Mouse (Mus musculus) C2C12 (cell line): ENCODE measurements around the gene Slc7a15. TPM values are rescaled to one million over a fixed set of nuclear protein-coding genes. Genes with fewer than 3 reads are reported as not detected.
A peak's percentile ranks its signal among the peaks of the same experiment; 100 is the strongest.

ENCODE experiments used
- H3K27me3 ChIP-seq: one replicate; pipeline ENCODE4 v1.6.1; 2011; ENCODE audit not compliant: control insufficient read depth, insufficient read depth, insufficient read length
- H3K36me3 ChIP-seq: one replicate; pipeline ENCODE4 v1.6.1; 2011; ENCODE audit not compliant: control insufficient read depth, insufficient read depth
- H3K4me3 ChIP-seq: one replicate; pipeline ENCODE4 v1.5.1; 2011; ENCODE audit warnings: mild to moderate bottlenecking, control low read depth; ENCODE audit not compliant: poor library complexity, insufficient read depth, severe bottlenecking
- H3K79me2 ChIP-seq: one replicate; pipeline ENCODE4 v1.6.1; 2011; ENCODE audit not compliant: control insufficient read depth, insufficient read depth
- H3K79me3 ChIP-seq: one replicate; pipeline ENCODE4 v1.6.1; 2011; ENCODE audit warnings: low read depth, control low read depth
- H3ac ChIP-seq: one replicate; pipeline ENCODE3; 2011; ENCODE audit warnings: low read depth; ENCODE audit not compliant: control insufficient read depth, insufficient read length
- CEBPB ChIP-seq: IDR thresholded peaks from one replicate; pipeline ENCODE4 v1.6.1; 2011; ENCODE audit warnings: low read depth, mild to moderate bottlenecking, control low read depth, moderate library complexity
- CTCF ChIP-seq: IDR thresholded peaks from one replicate; pipeline ENCODE4 v1.5.1; 2011; ENCODE audit not compliant: control insufficient read depth, insufficient read depth, insufficient read length
- FOSL1 ChIP-seq: IDR thresholded peaks from one replicate; pipeline ENCODE4 v1.8.0; 2011; ENCODE audit warnings: mild to moderate bottlenecking, low read length; ENCODE audit not compliant: poor library complexity, insufficient read depth, severe bottlenecking
- MAX ChIP-seq: IDR thresholded peaks from one replicate; pipeline ENCODE4 v1.6.1; 2011; ENCODE audit warnings: mild to moderate bottlenecking, control low read depth
- MYOD1 ChIP-seq: IDR thresholded peaks from one replicate; pipeline ENCODE4 v1.6.1; 2011; ENCODE audit warnings: low read depth; ENCODE audit not compliant: control insufficient read depth, insufficient read length
- MYOG ChIP-seq: IDR thresholded peaks from one replicate; pipeline ENCODE4 v1.6.1; 2011; ENCODE audit not compliant: control insufficient read depth, insufficient read length; ENCODE audit errors: extremely low read depth
- USF1 ChIP-seq: IDR thresholded peaks from one replicate; pipeline ENCODE4 v1.6.1; 2011; ENCODE audit warnings: low read depth, mild to moderate bottlenecking, control low read depth, moderate library complexity
- polyA plus RNA-seq: library from polyadenylated mRNA; unstranded; fragments of >200 nt; fragmentation: generic; extraction: Trizol; gene quantifications from one replicate; pipeline ENCODE4 v1.2.1, GENCODE M21; 2012; ENCODE audit warnings: missing spikeins

Gene Slc7a15
- polyA plus RNA-seq, 1 experiment = not detected

GRCm38 (mm10) chr12:8504131-8504530, 94.7 kb downstream of the Slc7a15 start:
- no peak for TF ChIP-seq MYOG
- no peak for TF ChIP-seq MAX
- TF ChIP-seq MYOD1 = no peak
- TF ChIP-seq FOSL1 = no peak
- TF ChIP-seq USF1 = no peak
- no peak for TF ChIP-seq CEBPB
- no peak for TF ChIP-seq CTCF
- H3K36me3 ChIP-seq = no peaks in the 10 kb centered on the region
- H3K79me3 ChIP-seq = peaks cover 6% of the 10 kb centered on the region
- no peak overlapping the region for H3K4me3 ChIP-seq
- H3K27me3 ChIP-seq = no peaks in the 10 kb centered on the region
- no peak overlapping the region for H3ac ChIP-seq
- peaks cover 6% of the 10 kb centered on the region for H3K79me2 ChIP-seq

GRCm38 (mm10) chr12:8502546-8502945, 96.3 kb downstream of the Slc7a15 start:
- Histone ChIP-seq H3ac (no peak overlapping the region), H3K4me3 (no peak overlapping the region), H3K36me3 (peaks cover 11% of the 10 kb centered on the region), H3K79me2 (peaks cover 22% of the 10 kb centered on the region), H3K27me3 (no peaks in the 10 kb centered on the region), H3K79me3 (peaks cover 22% of the 10 kb centered on the region)
- no peak for TF ChIP-seq CEBPB
- TF ChIP-seq MAX = no peak
- TF ChIP-seq FOSL1 = no peak
- no peak for TF ChIP-seq MYOG
- TF ChIP-seq MYOD1 = no peak
- TF ChIP-seq USF1 = no peak
- TF ChIP-seq CTCF = no peak

GRCm38 (mm10) chr12:8501571-8502305, 97.1 kb downstream of the Slc7a15 start:
- Histone ChIP-seq H3K79me3 (peaks cover 29% of the 10 kb centered on the region), H3ac (no peak overlapping the region), H3K4me3 (no peak overlapping the region), H3K27me3 (no peaks in the 10 kb centered on the region), H3K79me2 (peaks cover 30% of the 10 kb centered on the region), H3K36me3 (peaks cover 17% of the 10 kb centered on the region)
- TF ChIP-seq MYOG (no peak), CEBPB (no peak), CTCF (no peak), FOSL1 (no peak), MAX (no peak), USF1 (no peak), MYOD1 (no peak)

- peak overlapping the region; percentile 81 for H3ac ChIP-seq
- H3K36me3 ChIP-seq = peaks cover 17% of the 10 kb centered on the region
- peak overlapping the region; percentile 86 for H3K4me3 ChIP-seq
- TF ChIP-seq CTCF (no peak), MAX (no peak), CEBPB (no peak), USF1 (no peak), MYOG (no peak)
- H3K79me3 ChIP-seq = peaks cover 29% of the 10 kb centered on the region
- no peaks in the 10 kb centered on the region for H3K27me3 ChIP-seq
- peaks cover 38% of the 10 kb centered on the region for H3K79me2 ChIP-seq
Observed at GRCm38 (mm10) chr12:8500597-8501570, 98.0 kb downstream of the Slc7a15 start.

GRCm38 (mm10) chr12:8499871-8500596, 98.8 kb downstream of the Slc7a15 start, which contains the start of gene Rhob:
Gene Rhob (minus strand): TSS chr12:8500009.
- Histone ChIP-seq H3ac (peak within 1 kb of the TSS; percentile 81), H3K79me2 (peaks cover 38% of the 10 kb centered on the region), H3K79me3 (peaks cover 29% of the 10 kb centered on the region), H3K36me3 (peaks cover 17% of the 10 kb centered on the region), H3K27me3 (no peaks in the 10 kb centered on the region), H3K4me3 (peak within 1 kb of the TSS; percentile 86)
- TF ChIP-seq MYOD1 = no peak
- TF ChIP-seq MAX = no peak
- TF ChIP-seq CTCF = no peak
- no peak for TF ChIP-seq USF1
- no peak for TF ChIP-seq FOSL1
- no peak for TF ChIP-seq MYOG
- TF ChIP-seq CEBPB = no peak
